Mouse (Mus musculus) lung, postnatal 10 days (tissue): ENCODE data around the gene Dtx3.
"Not testable (repeated sequence)": the region's sequence is repeated elsewhere in the genome, so short reads cannot be mapped to it uniquely, and the experiment has no call there.

Experiments
- DNase-seq: peaks from one replicate; pipeline ENCODE4 v3.0.0; 2021

The Dtx3 gene

GRCm38 (mm10) chr10:127164190-127164589 is 31.3 kb downstream of the Dtx3 start:
- DNase-seq = no peak

- not testable (repeated sequence) for DNase-seq
Measured at GRCm38 (mm10) chr10:127162771-127163261, 32.7 kb downstream of the Dtx3 start.

GRCm38 (mm10) chr10:127160728-127161127 is 34.8 kb downstream of the Dtx3 start:
- no peak for DNase-seq

GRCm38 (mm10) chr10:127160081-127160480 is 35.4 kb downstream of the Dtx3 start:
- no peak for DNase-seq

- no peak for DNase-seq
Measured at GRCm38 (mm10) chr10:127158471-127158870, 37.1 kb downstream of the Dtx3 start.

- no peak for DNase-seq
Measured at GRCm38 (mm10) chr10:127156511-127156910, 39.0 kb downstream of the Dtx3 start.

- no peak for DNase-seq
Measured at GRCm38 (mm10) chr10:127156089-127156488, 39.4 kb downstream of the Dtx3 start.

GRCm38 (mm10) chr10:127154652-127155051 is 40.9 kb downstream of the Dtx3 start:
- DNase-seq = no peak

- no peak for DNase-seq
Measured at GRCm38 (mm10) chr10:127154241-127154640, 41.3 kb downstream of the Dtx3 start.

GRCm38 (mm10) chr10:127153323-127153722 is 42.2 kb downstream of the Dtx3 start:
- DNase-seq = no peak

- DNase-seq = not testable (repeated sequence)
Measured at GRCm38 (mm10) chr10:127152556-127152955, 43.0 kb downstream of the Dtx3 start.

- DNase-seq = not testable (repeated sequence)
Measured at GRCm38 (mm10) chr10:127151233-127151632, 44.3 kb downstream of the Dtx3 start.

- no peak for DNase-seq
Measured at GRCm38 (mm10) chr10:127150471-127150872, 45.1 kb downstream of the Dtx3 start.

GRCm38 (mm10) chr10:127147135-127147534 is 48.4 kb downstream of the Dtx3 start:
- no peak for DNase-seq

GRCm38 (mm10) chr10:127145303-127145702 is 50.2 kb downstream of the Dtx3 start:
- DNase-seq = no peak

GRCm38 (mm10) chr10:127144536-127144935 is 51.0 kb downstream of the Dtx3 start:
- DNase-seq = no peak

- DNase-seq = no peak
Measured at GRCm38 (mm10) chr10:127143228-127143627, 52.3 kb downstream of the Dtx3 start.

GRCm38 (mm10) chr10:127141500-127141899 is 54.0 kb downstream of the Dtx3 start:
- DNase-seq = no peak

- no peak for DNase-seq
Measured at GRCm38 (mm10) chr10:127140971-127141370, 54.6 kb downstream of the Dtx3 start.
